Mouse (Mus musculus) lung, adult 2 months (tissue): ENCODE results near the gene Kcnv2.

ENCODE experiments used
- CTCF ChIP-seq: fragments of 200-500 bp; IDR thresholded peaks from 2 replicates; pipeline ENCODE4 v1.5.1; 2011; ENCODE audit warnings: mild to moderate bottlenecking, low read length, control low read depth; ENCODE audit not compliant: insufficient read depth
- POLR2A ChIP-seq: fragments of 200-500 bp; IDR thresholded peaks from 2 replicates; pipeline ENCODE4 v1.6.1; 2011; ENCODE audit warnings: low read depth, mild to moderate bottlenecking, control low read depth, low read length, borderline replicate concordance; ENCODE audit errors: extremely low read depth

GRCm38 (mm10) chr19:27328166-27328565 lies 5.8 kb downstream of the Kcnv2 start:
- TF ChIP-seq CTCF: no peak
- no peak for TF ChIP-seq POLR2A
